Mouse (Mus musculus): ENCODE measurements at regions not wholly inside any gene's neighbourhood (a gene's known extent, or its start where the extent isn't known, plus 50 kb on each side); places are given as distances from the start of the nearest gene placed in this dataset.

GRCm38 (mm10) chr6:60217840-60218239, 611.8 kb downstream of the Snca start:
- no peak for DNase-seq

DNA sequence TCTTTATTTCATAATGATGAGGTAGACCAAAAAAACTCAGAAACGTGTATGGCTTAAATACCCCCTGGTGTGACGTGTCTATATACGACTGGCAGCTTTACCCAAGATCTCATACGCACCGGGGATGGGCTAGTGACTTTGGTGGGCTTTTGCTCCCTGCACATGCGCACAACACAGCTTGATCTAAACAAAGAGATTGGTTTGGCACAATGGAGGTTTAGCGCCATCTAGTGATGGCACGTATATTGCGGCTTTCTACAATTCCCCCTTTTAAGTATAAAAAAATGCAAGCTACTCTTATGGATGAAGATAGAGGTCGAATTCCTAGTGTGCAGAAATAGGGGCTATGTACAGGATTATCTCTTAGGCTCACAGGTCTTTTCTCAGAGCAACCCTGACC, 628.1 kb downstream of the Snca start:
- peak; percentile 7 for DNase-seq
